Mouse (Mus musculus) layer of hippocampus, adult 2 months (tissue): ENCODE measurements around the gene Dlg2. TPM values are rescaled to one million over a fixed set of nuclear protein-coding genes. Genes with fewer than 3 reads are reported as not detected.

ENCODE experiments used
- DNase-seq, 2 experiments: peaks; one replicate each; pipeline ENCODE4 v3.0.0; 2022; ENCODE audit warnings: low spot score in 2 of 2
- H3K27ac ChIP-seq: fragments of 200-600 bp; 2 replicates; pipeline ENCODE4 v1.8.1; 2022
- H3K4me3 ChIP-seq: fragments of 200-600 bp; 2 replicates; pipeline ENCODE4 v1.8.1; 2022; ENCODE audit warnings: mild to moderate bottlenecking
- CTCF ChIP-seq: fragments of 200-600 bp; conservative IDR thresholded peaks from 2 replicates; pipeline ENCODE4 v1.8.1; 2022; ENCODE audit warnings: antibody characterized with exemption, mild to moderate bottlenecking, moderate library complexity
- total RNA-seq, 2 experiments: library from RNA; stranded (reverse); gene quantifications; 2 replicates each; pipeline ENCODE4 v1.2.3; 2021

Dlg2 gene
- total RNA-seq, 2 experiments from 2014 or later = 248 to 256 TPM

GRCm38 (mm10) chr7:92448782-92449575 lies 1972.5 kb downstream of the Dlg2 start:
- TF ChIP-seq CTCF = no peak
- H3K4me3 ChIP-seq = no peak overlapping the region
- DNase-seq = no peak
- H3K27ac ChIP-seq = no peak overlapping the region

- DNase-seq = no peak
- Histone ChIP-seq H3K27ac (no peak overlapping the region), H3K4me3 (no peak overlapping the region)
- no peak for TF ChIP-seq CTCF
Observed at GRCm38 (mm10) chr7:92454176-92454575, 1977.7 kb downstream of the Dlg2 start.

DNA sequence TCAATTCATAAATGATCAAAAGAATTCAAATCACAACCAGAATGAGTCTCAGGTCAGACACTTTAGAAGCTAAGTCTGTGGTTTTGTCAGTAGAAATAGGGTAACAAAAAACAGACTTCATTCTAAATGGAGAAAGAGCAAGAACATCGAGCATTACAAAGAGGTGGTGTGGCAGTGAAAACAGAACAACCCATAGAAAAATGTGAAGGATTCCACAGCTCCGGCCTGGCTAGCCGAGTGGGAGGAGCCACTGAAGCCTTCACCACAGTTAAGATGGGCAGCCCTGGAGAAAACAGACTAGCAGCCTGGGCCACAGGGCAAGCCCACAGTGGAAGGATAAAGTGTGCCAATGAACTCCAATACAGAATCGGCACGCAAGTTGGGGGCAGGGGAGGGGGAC lies 1979.5 kb downstream of the Dlg2 start:
- no peak for TF ChIP-seq CTCF
- Histone ChIP-seq H3K4me3 (no peak overlapping the region), H3K27ac (no peak overlapping the region)
- DNase-seq = no peak

DNA sequence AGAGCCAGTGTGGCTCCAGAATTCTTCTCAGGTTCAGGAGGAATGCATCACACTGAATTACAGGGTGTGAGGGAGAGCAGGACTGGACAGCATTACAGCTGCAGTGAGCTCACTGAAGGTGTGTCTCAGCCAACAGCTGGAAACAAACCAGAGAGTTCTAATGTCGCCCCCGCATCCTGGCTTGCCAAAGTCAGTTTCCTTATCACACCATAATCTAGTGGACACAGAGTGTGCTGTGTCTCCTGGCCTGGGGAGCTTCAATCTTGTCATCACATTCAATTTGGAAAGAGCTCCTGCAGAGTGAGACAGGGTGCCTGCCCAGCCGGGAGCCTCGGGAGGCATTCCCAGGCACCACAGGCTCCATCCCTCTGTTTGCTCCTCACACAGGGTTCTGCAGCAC lies 1981.3 kb downstream of the Dlg2 start:
- no peak for DNase-seq
- no peak for TF ChIP-seq CTCF
- no peak overlapping the region for H3K27ac ChIP-seq
- no peak overlapping the region for H3K4me3 ChIP-seq

- Histone ChIP-seq H3K27ac (no peak overlapping the region), H3K4me3 (no peak overlapping the region)
- no peak for DNase-seq
- no peak for TF ChIP-seq CTCF
Observed at GRCm38 (mm10) chr7:92458308-92458707, 1981.8 kb downstream of the Dlg2 start.

DNA sequence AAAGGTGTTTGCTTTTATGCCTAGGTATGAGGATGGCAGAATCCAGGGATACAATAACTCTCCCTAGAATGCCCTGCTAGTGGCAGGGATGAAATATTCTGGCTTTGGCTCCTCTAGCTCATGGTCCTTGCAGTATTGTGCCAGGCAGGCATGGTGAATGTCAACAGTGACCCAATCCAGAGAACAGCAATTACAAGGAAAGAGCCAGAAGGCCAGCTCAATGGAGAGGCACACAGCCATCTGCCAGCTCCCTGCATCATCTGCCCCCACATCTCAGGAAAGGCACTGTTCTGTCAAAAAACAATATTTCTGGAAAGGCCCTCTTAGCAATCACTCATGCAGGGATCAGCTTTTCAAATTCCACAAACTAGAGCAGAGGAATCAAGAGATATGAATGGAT lies 1984.1 kb downstream of the Dlg2 start:
- peak overlapping the region; percentile 52 for H3K27ac ChIP-seq
- peak; percentile 73 to 77 for DNase-seq
- TF ChIP-seq CTCF = no peak
- no peak overlapping the region for H3K4me3 ChIP-seq

DNA sequence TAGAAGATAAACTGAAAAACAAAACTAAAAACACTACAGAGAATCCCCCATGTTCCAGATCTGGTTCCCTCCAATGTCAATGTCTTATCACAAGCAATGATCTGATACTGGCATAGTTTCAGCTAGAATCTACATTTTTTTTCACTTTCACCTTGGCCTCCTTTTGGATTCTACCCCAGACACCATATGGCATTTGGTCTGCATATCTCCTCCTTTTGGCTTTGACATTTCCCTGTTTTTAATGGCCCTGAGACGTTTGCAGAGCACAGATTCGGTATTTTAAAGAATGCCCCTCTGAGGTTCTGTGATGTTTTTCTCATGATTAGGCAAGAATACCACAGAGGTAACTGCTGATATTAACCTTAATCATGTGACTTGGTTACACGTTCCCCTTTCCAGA lies 1984.8 kb downstream of the Dlg2 start:
- Histone ChIP-seq H3K4me3 (no peak overlapping the region), H3K27ac (peak overlapping the region; percentile 52; the same call in 1 of the 2 replicates)
- no peak for TF ChIP-seq CTCF
- no peak for DNase-seq

DNA sequence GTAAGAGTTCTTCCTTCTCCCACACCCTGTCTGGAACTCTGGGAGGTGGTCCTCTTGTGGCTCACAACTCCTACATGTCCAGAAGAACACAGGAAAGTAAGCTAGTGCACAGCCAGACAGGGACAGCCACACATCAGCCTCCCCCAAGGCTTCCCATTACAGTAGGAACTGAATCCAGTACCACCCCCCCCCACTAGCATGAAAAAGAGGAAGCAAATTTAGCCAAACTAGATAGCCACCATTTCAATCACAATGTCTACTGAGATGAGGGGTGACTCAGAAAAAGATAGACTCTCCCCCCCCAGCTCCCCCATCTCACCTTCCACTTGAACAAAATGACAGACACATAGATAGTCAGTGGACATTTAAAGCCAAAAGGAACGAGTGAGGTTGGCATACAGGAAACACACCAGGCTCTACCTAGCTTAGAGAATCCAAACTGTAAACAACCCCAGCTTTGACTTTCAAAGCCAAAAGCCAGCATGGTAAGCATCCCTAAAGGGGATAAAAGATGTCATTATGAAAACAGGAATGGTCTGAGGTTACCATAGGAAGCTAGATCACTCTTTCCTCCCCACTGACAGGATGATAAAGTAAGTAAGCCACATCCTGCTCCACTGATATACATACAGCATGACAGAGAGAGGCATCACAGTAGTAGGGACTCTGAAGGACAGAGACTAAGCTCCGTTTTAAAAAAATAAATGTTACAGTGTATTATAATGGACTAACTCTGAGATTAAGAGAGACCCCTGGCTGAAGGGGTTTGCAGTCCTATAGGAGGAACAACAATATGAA lies 1986.8 kb downstream of the Dlg2 start:
- no peak overlapping the region for H3K4me3 ChIP-seq
- no peak for DNase-seq
- H3K27ac ChIP-seq = no peak overlapping the region
- TF ChIP-seq CTCF = no peak

- Histone ChIP-seq H3K4me3 (no peak overlapping the region), H3K27ac (no peak overlapping the region)
- TF ChIP-seq CTCF = no peak
- no peak for DNase-seq
Observed at GRCm38 (mm10) chr7:92464290-92464689, 1987.8 kb downstream of the Dlg2 start.

DNA sequence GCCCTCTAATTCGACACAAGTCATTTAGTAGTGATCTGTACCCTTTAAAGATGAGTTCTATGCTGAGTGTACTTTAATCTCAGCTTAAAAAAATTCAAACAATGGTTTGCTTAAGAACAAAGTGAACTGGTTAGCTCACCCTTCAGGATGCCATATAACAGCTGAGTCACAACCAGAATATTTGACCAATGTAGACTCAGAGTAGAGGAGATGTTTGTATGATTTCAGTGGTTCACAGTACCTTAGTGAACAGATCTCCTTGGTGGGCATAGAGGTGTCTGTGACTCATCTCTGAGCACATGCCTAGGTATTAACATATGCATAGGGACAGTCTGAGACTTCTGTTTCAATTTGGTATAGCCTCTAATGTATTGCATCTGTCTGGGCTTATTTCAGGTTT lies 2002.7 kb downstream of the Dlg2 start:
- no peak for TF ChIP-seq CTCF
- Histone ChIP-seq H3K4me3 (no peak overlapping the region), H3K27ac (no peak overlapping the region)
- no peak for DNase-seq

- TF ChIP-seq CTCF = no peak
- H3K4me3 ChIP-seq = no peak overlapping the region
- no peak for DNase-seq
- H3K27ac ChIP-seq = no peak overlapping the region
Observed at GRCm38 (mm10) chr7:92479748-92480147, 2003.3 kb downstream of the Dlg2 start.

DNA sequence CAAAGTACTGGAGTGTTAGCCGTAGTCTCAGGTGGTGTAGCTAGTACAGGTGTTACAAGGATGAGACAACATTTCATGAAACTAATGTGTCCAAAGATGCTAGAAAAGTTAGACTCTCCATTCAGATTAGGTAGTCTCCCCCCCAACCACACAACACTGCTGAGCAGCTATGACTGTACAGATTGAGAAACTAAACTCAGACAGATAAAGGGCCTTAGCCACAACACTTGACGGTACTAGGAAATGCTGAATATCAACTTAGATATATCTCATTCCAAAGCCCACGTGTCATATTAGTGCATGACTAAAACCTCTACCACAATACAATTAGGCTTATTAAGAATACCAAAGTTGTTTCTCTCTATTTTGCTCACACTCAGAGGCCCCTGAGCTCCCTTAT lies 2006.9 kb downstream of the Dlg2 start:
- no peak for TF ChIP-seq CTCF
- Histone ChIP-seq H3K27ac (no peak overlapping the region), H3K4me3 (no peak overlapping the region)
- no peak for DNase-seq

DNA sequence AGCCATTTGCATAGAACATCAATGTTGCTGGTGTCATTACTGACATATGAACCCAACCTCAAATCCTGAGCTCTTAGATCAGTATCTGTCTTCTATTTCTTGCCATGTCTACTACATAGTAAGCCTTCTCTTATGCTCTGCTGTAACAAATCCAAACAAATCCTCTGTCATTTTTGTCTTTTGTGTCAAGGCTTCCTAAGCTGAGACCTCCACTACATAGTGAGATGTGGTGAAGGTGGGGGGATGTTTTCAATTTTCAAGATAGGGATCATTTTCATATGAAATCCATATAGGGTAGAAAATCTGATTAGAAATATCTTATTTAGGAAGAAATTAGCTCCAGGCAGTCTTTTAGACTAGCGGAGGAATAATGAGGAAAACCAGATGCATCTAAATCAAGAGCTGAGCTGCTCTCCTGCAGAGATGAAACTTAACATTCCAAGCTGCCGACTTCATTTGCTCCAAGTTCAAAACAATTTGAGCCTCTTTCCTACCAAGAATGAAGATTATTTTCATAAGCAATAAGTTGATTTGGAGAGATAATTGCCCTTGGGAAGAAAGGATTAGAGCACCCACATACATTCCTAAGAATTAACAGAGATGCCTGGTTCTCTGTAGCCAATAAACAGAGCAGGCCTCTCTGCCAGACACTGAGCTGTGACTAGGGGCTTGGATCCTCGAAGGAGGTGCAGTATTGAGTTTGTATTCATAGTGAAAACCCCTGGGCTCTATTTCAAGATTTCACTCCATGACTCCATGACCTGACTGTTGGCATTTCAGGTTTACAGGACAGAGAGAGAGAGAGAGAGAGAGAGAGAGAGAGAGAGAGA lies 2009.6 kb downstream of the Dlg2 start:
- Histone ChIP-seq H3K27ac (no peak overlapping the region), H3K4me3 (no peak overlapping the region)
- no peak for TF ChIP-seq CTCF
- no peak for DNase-seq
